Mouse (Mus musculus): ENCODE data around the gene Ankrd33. TPM values are rescaled to one million over a fixed set of nuclear protein-coding genes. Genes with fewer than 3 reads are reported as not detected.

The Ankrd33 gene
- polyA plus RNA-seq, 1 experiment from 2014 or later = not detected

DNA sequence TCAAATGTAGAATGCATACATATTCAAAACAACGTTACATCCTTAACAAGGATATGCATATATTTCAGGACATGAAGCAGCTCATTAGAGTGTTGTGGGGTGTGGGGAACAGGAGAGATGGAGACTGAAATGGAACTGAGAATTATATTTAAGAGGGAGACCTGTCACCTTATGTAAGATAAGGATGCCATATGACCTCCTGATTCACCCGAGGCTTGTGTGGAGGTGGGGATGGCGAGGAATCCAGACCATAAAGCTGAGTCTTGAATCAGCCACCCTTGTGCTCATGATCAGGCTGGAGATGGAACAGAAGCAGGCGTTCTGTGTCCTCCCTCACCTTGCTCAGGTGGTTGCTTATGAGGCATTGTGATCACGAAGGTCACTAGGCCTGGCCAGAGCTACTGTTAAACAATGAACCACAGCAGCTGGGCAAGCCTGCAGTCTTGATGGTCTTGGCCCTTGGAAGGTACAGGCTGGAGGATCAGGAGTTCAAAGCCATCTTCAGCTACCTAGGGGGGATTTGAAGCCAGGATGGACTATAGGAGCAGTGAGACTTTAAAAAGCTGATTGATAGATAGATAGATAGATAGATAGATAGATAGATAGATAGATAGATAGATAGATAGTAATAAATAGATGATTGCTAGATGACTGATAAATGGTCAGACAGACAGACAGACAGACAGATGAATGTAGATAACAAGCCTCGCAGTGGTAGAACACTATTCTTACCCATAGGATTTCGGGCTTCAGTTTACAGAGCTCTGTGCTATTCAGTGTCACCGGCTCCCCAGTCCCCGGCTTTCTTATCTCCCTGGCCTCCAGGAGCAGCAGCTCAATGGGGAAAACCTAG, 36.1 kb downstream of the Ankrd33 start:
- H3K4me1 ChIP-seq (ENCODE audit: control insufficient read depth, insufficient read depth, low read length) = no peaks in the 10 kb centered on the region; the same call in 1 of the 2 replicates
- no peaks in the 10 kb centered on the region for H3K36me3 ChIP-seq (ENCODE audit: control insufficient read depth, insufficient read depth, low read length)
- no peak for ATAC-seq (ENCODE audit: low read depth)
- no peak overlapping the region for H3K27ac ChIP-seq (replicated peaks; ENCODE audit: low read depth, low read length)
- WGBS = 80% methylated on average over 9 of the region's 9 CpGs
- H3K9ac ChIP-seq (ENCODE audit: low read depth, low read length) = no peak overlapping the region
- no peak overlapping the region for H3K4me3 ChIP-seq (ENCODE audit: low read depth, low read length)
- no peak overlapping the region for H3K4me2 ChIP-seq (ENCODE audit: low read depth, low read length)
- H3K27me3 ChIP-seq (replicated peaks; ENCODE audit: control insufficient read depth, insufficient read depth, low read length) = no peaks in the 10 kb centered on the region
- no peak for DNase-seq (ENCODE audit: low spot score)
- H3K9me3 ChIP-seq (ENCODE audit: control insufficient read depth, low read length) = 0 out of 2 replicates have a peak, but pooled peaks cover 4% of the 10 kb centered on the region

DNA sequence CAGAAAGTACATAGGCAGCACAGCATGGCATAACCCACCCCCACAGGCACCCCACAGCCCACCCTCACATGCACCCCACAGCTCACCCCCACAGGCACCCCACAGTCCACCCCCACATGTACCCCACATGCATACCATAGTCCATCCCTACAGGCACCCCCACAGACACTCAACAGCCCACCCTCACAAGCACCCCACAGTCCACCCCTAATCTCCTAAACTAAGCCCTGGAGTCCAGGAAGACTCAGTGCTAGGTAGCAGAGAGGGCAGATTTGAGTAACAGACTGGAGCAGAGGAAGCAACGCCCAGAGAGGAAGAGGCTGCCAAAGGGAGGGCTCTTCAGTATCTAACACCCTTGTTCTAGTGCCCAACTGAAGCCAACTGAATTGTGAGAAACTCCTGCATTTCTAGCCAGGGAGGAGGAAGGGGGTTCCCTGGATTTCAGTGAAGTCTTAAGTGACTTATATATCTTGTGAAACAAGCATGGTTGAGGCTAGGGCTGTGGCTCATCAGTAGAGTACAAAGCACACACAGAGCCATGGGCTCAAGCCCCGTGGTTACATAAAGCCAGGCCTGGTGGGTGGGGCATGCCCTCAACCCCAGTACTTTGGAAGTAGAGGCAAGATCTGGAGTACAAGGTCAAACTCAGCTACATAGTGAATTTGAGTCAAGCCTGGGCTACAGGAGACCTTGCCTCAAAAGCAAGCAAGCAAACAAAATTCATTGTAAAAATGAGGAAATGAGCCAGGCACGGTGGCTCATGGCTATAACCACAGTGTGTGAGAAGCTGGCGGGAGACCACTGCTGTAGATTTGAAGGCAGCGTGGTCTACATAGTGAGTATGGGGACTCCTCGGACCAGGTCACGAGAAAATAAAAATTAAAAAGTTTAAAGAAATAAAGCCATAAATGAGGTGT, 39.4 kb downstream of the Ankrd33 start:
- H3K9ac ChIP-seq (ENCODE audit: low read depth, low read length) = no peak overlapping the region
- ATAC-seq (ENCODE audit: low read depth) = no peak

DNA sequence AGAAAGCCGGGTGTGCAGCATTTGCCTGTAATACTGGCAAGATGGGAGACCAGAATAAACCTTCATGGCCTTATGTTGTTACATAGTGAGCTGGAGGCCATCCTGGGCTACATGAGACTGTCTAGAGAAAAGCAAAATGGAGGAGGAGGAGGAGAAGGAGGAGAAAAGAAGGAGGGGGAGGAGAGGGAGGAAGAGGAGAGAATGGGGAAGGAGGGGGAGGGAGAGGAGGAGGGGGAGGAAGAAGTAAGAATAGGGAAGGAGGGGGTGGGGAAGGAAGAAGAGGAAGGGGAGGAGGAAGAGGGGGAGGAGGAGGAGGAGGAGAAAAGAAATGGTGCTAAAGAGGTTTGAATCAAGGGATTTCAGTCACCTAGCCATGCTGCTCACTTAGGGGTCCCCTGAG, 44.6 kb downstream of the Ankrd33 start:
- H3K4me1 ChIP-seq (ENCODE audit: control insufficient read depth, insufficient read depth, low read length) = peaks cover 32% of the 10 kb centered on the region
- H3K27me3 ChIP-seq (replicated peaks; ENCODE audit: control insufficient read depth, insufficient read depth, low read length) = no peaks in the 10 kb centered on the region
- H3K4me3 ChIP-seq (ENCODE audit: low read depth, low read length) = no peak overlapping the region
- no peak overlapping the region for H3K27ac ChIP-seq (replicated peaks; ENCODE audit: low read depth, low read length)
- no peak overlapping the region for H3K9ac ChIP-seq (ENCODE audit: low read depth, low read length)
- DNase-seq (ENCODE audit: low spot score) (no peak), ATAC-seq (ENCODE audit: low read depth) (no peak)
- no peak overlapping the region for H3K4me2 ChIP-seq (ENCODE audit: low read depth, low read length)
- 0 out of 2 replicates have a peak, but pooled peaks cover 11% of the 10 kb centered on the region for H3K9me3 ChIP-seq (ENCODE audit: control insufficient read depth, low read length)
- H3K36me3 ChIP-seq (ENCODE audit: control insufficient read depth, insufficient read depth, low read length) = no peaks in the 10 kb centered on the region
- WGBS = 17% methylated on average over 1 of the region's 1 CpGs

More for the DNA sequence above, 39.4 kb downstream of the Ankrd33 start:
- Histone ChIP-seq H3K9me3 (ENCODE audit: control insufficient read depth, low read length) (0 out of 2 replicates have a peak, but pooled peaks cover 11% of the 10 kb centered on the region), H3K36me3 (ENCODE audit: control insufficient read depth, insufficient read depth, low read length) (no peaks in the 10 kb centered on the region), H3K27me3 (replicated peaks; ENCODE audit: control insufficient read depth, insufficient read depth, low read length) (no peaks in the 10 kb centered on the region), H3K4me1 (ENCODE audit: control insufficient read depth, insufficient read depth, low read length) (no peaks in the 10 kb centered on the region; the same call in 1 of the 2 replicates), H3K4me3 (ENCODE audit: low read depth, low read length) (no peak overlapping the region), H3K27ac (replicated peaks; ENCODE audit: low read depth, low read length) (no peak overlapping the region), H3K4me2 (ENCODE audit: low read depth, low read length) (no peak overlapping the region)
- DNase-seq (ENCODE audit: low spot score) = no peak
- WGBS = 82% methylated on average over 7 of the region's 7 CpGs

DNA sequence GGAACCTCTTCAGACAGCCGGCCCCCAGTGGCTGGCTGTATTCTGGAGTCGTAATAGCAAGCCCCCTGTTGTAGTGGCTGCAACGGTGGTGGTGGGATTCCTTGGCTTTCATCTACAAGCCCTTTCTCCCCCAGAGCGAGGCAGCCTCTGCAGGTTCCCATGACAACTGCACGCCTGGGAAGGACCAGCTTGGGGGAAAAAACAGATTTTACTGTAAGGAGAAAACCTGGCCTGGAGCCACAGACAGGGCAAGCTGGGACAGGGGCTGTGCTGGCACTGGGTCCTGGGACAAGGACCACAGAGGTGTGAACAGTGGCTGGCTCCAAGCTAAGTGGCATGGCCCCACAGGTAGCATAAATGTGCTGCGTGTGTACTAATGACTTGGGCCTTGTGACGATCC, 45.0 kb downstream of the Ankrd33 start:
- Histone ChIP-seq H3K9ac (ENCODE audit: low read depth, low read length) (no peak overlapping the region), H3K27ac (replicated peaks; ENCODE audit: low read depth, low read length) (0 out of 2 replicates have a peak overlapping the region, but pooled peaks have one; percentile 33), H3K9me3 (ENCODE audit: control insufficient read depth, low read length) (0 out of 2 replicates have a peak, but pooled peaks cover 11% of the 10 kb centered on the region), H3K27me3 (replicated peaks; ENCODE audit: control insufficient read depth, insufficient read depth, low read length) (no peaks in the 10 kb centered on the region), H3K4me3 (ENCODE audit: low read depth, low read length) (no peak overlapping the region), H3K36me3 (ENCODE audit: control insufficient read depth, insufficient read depth, low read length) (no peaks in the 10 kb centered on the region), H3K4me1 (ENCODE audit: control insufficient read depth, insufficient read depth, low read length) (peaks cover 32% of the 10 kb centered on the region), H3K4me2 (ENCODE audit: low read depth, low read length) (no peak overlapping the region)
- ATAC-seq (ENCODE audit: low read depth) = 0 out of 2 replicates have a peak, but pooled peaks have one; percentile 17
- DNase-seq (ENCODE audit: low spot score) = peak; percentile 77
- 17% methylated on average over 6 of the region's 7 CpGs for WGBS

DNA sequence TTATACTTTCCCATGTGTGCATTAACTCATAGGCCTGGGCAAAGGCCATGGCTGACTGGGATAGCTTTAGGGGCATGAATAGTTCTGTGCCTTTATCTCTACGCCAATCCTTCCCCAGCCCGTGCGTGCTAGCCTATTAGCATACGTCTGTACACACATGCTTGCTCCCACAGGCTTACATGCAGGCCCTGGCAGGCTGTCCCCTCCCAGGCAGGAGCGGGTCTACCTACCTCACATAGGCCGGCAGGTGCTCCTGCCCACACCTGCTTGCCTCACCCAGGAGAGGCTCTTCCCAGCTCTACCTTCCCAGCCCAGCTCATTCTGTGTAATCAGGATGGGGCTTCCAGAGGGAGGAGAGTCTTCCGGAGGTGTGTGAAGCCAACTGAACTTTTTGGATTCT, 46.0 kb downstream of the Ankrd33 start:
- Histone ChIP-seq H3K27ac (replicated peaks; ENCODE audit: low read depth, low read length) (peak overlapping the region; percentile 33; the same call in 1 of the 2 replicates), H3K9me3 (ENCODE audit: control insufficient read depth, low read length) (0 out of 2 replicates have a peak, but pooled peaks cover 8% of the 10 kb centered on the region), H3K4me2 (ENCODE audit: low read depth, low read length) (no peak overlapping the region), H3K4me1 (ENCODE audit: control insufficient read depth, insufficient read depth, low read length) (peaks cover 32% of the 10 kb centered on the region), H3K27me3 (replicated peaks; ENCODE audit: control insufficient read depth, insufficient read depth, low read length) (no peaks in the 10 kb centered on the region), H3K36me3 (ENCODE audit: control insufficient read depth, insufficient read depth, low read length) (no peaks in the 10 kb centered on the region), H3K4me3 (ENCODE audit: low read depth, low read length) (no peak overlapping the region), H3K9ac (ENCODE audit: low read depth, low read length) (no peak overlapping the region)
- peak; percentile 78 for DNase-seq (ENCODE audit: low spot score)
- 77% methylated on average over 7 of the region's 7 CpGs for WGBS
- ATAC-seq (ENCODE audit: low read depth) = peak; percentile 51; the same call in 1 of the 2 replicates

DNA sequence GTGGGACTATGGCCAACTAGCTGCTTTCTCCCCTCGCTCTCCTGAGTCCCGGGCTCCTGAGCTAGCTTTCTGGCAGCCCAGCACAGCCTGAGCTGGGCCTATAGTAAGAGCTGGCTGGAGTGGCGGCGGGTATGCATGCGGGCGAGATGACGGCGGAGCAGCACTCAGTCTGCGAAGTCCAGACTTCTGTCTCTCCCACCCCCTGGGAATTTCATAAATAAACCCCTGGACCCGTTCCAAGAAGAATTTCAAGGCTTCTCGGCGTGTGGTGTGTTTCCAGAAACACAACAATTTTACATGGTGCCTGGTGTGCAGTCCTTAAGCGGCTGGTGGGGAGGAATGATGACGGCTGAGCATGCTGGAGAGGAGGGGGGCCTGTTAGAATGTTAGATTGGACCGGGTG, 47.5 kb downstream of the Ankrd33 start:
- DNase-seq (ENCODE audit: low spot score) (peak; percentile 89), ATAC-seq (ENCODE audit: low read depth) (peak; percentile 82)
- peaks cover 32% of the 10 kb centered on the region for H3K4me1 ChIP-seq (ENCODE audit: control insufficient read depth, insufficient read depth, low read length)
- H3K36me3 ChIP-seq (ENCODE audit: control insufficient read depth, insufficient read depth, low read length) = no peaks in the 10 kb centered on the region
- no peaks in the 10 kb centered on the region for H3K9me3 ChIP-seq (ENCODE audit: control insufficient read depth, low read length)
- no peak overlapping the region for H3K4me3 ChIP-seq (ENCODE audit: low read depth, low read length)
- H3K27ac ChIP-seq (replicated peaks; ENCODE audit: low read depth, low read length) = peak overlapping the region; percentile 75
- H3K9ac ChIP-seq (ENCODE audit: low read depth, low read length) = peak overlapping the region; percentile 26; the same call in 1 of the 2 replicates
- 4% methylated on average over 13 of the region's 15 CpGs for WGBS
- H3K27me3 ChIP-seq (replicated peaks; ENCODE audit: control insufficient read depth, insufficient read depth, low read length) = no peaks in the 10 kb centered on the region
- peak overlapping the region; percentile 36 for H3K4me2 ChIP-seq (ENCODE audit: low read depth, low read length)

DNA sequence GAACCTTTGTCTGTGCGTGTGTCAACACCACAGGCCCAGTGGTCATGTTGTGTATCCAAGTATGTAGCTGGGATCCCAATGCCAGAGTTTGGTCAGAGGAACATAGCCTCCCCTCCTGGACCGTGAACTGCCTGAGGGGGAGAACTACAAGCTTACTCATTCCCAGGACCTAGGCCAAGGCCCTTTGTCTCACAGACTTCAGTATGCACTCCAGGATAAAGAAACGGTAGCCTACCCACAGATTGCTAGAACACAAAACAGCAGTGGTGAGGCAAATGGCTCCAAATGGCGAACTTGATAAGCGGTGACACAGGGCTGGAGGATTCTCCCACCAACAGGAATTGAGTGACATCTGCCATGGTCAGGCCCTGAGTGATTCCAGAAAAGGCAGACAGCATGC, 48.3 kb downstream of the Ankrd33 start:
- Histone ChIP-seq H3K27ac (replicated peaks; ENCODE audit: low read depth, low read length) (peak overlapping the region; percentile 75), H3K4me3 (ENCODE audit: low read depth, low read length) (no peak overlapping the region), H3K4me2 (ENCODE audit: low read depth, low read length) (no peak overlapping the region), H3K9me3 (ENCODE audit: control insufficient read depth, low read length) (no peaks in the 10 kb centered on the region), H3K9ac (ENCODE audit: low read depth, low read length) (0 out of 2 replicates have a peak overlapping the region, but pooled peaks have one; percentile 14), H3K36me3 (ENCODE audit: control insufficient read depth, insufficient read depth, low read length) (no peaks in the 10 kb centered on the region), H3K4me1 (ENCODE audit: control insufficient read depth, insufficient read depth, low read length) (peaks cover 32% of the 10 kb centered on the region), H3K27me3 (replicated peaks; ENCODE audit: control insufficient read depth, insufficient read depth, low read length) (no peaks in the 10 kb centered on the region)
- DNase-seq (ENCODE audit: low spot score) (no peak), ATAC-seq (ENCODE audit: low read depth) (no peak)
- WGBS = 57% methylated on average over 5 of the region's 5 CpGs

DNA sequence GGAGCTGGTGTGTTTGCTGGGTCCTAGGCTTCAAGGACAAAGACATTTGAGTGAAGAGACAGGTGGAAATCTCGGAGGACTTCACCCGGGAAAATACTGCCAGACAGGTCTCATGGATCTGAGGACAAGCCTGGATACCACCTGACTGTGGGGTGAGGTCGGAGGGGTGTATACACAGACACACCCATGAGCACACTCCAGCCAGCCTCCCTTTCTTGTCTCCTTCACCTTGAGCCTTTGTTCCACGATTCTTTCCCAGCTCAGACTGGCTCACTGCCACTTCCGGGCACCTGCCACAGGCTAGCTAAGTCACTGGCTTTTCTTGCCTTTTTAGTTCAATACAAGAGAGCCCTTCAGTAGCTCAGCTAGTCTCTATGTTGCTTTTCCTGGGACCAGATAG, 48.7 kb downstream of the Ankrd33 start:
- Histone ChIP-seq H3K4me2 (ENCODE audit: low read depth, low read length) (no peak overlapping the region), H3K27me3 (replicated peaks; ENCODE audit: control insufficient read depth, insufficient read depth, low read length) (no peaks in the 10 kb centered on the region), H3K27ac (replicated peaks; ENCODE audit: low read depth, low read length) (peak overlapping the region; percentile 75), H3K4me1 (ENCODE audit: control insufficient read depth, insufficient read depth, low read length) (peaks cover 32% of the 10 kb centered on the region), H3K9ac (ENCODE audit: low read depth, low read length) (no peak overlapping the region), H3K4me3 (ENCODE audit: low read depth, low read length) (no peak overlapping the region), H3K9me3 (ENCODE audit: control insufficient read depth, low read length) (no peaks in the 10 kb centered on the region), H3K36me3 (ENCODE audit: control insufficient read depth, insufficient read depth, low read length) (no peaks in the 10 kb centered on the region)
- ATAC-seq (ENCODE audit: low read depth) (no peak), DNase-seq (ENCODE audit: low spot score) (no peak)
- 58% methylated on average over 4 of the region's 5 CpGs for WGBS
